Mouse (Mus musculus): ENCODE data around the gene Surf6.

The Surf6 gene

GRCm38 (mm10) chr2:26902467-26903220 lies at the start of gene Surf6:
Surf6 (minus strand) TSS chr2:26902879.
- peak; percentile 98 for DNase-seq (ENCODE audit: low read depth)

DNA sequence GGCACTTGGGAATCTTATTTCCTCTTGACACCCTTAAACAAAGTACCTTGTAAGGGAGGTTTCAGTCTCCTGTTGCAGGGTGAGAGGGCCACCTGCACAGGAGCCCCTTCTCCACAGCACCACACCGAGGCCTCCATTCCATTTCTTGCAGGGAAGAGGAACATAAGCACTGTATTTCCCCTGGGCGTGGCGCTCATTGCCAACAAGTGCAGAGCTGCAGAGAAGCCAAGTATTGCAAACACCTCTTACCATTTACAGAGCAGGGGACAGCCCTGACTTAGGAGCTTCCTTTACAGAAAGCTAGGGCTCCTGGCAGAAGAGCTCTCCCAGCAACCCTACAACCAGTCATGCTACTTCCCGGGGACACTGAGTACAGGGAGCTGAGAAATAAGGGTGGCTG lies 49.5 kb upstream of the Surf6 start:
- no peak for DNase-seq (ENCODE audit: low read depth)

GRCm38 (mm10) chr2:26951346-26951905 lies 48.7 kb upstream of the Surf6 start:
- DNase-seq (ENCODE audit: low read depth) = no peak

GRCm38 (mm10) chr2:26950411-26950810 lies 47.7 kb upstream of the Surf6 start:
- no peak for DNase-seq (ENCODE audit: low read depth)

GRCm38 (mm10) chr2:26943253-26943652 lies 40.6 kb upstream of the Surf6 start:
- no peak for DNase-seq (ENCODE audit: low read depth)

GRCm38 (mm10) chr2:26941539-26941938 lies 38.9 kb upstream of the Surf6 start:
- peak; percentile 91 for DNase-seq (ENCODE audit: low read depth)

DNA sequence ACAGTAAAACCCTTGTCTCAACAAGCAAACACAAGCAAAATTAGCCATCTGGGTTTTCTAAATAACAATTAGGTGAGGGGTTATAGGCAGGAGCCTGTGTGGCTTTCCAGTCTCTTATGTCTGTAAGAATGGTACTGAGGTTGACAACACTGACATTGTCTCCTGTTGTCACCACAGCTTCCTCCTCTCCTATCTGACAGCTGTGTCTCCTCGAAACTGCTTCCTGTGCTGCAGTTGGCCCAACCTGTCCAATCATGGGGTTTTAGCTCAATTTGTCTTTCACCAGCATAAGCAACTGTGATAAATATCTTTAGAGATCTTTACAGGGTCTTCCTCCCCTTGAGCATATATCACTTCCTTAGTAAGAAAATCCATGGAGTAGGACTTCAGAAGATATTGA lies 33.7 kb upstream of the Surf6 start:
- peak; percentile 73 for DNase-seq (ENCODE audit: low read depth)

GRCm38 (mm10) chr2:26935286-26935685 lies 32.6 kb upstream of the Surf6 start:
- peak; percentile 68 for DNase-seq (ENCODE audit: low read depth)

GRCm38 (mm10) chr2:26933304-26934055 lies 30.8 kb upstream of the Surf6 start, which contains the start of the genes Surf4 and Stkld1:
Surf4 (minus strand) TSS chr2:26933928.
Stkld1 (plus strand) TSS chr2:26934047.
- DNase-seq (ENCODE audit: low read depth) = peak; percentile 98

GRCm38 (mm10) chr2:26932473-26933303 lies 30.0 kb upstream of the Surf6 start:
- DNase-seq (ENCODE audit: low read depth) = no peak

- DNase-seq (ENCODE audit: low read depth) = peak; percentile 90
These were observed 27.7 kb upstream of the Surf6 start for GRCm38 (mm10) chr2:26930390-26930789.

DNA sequence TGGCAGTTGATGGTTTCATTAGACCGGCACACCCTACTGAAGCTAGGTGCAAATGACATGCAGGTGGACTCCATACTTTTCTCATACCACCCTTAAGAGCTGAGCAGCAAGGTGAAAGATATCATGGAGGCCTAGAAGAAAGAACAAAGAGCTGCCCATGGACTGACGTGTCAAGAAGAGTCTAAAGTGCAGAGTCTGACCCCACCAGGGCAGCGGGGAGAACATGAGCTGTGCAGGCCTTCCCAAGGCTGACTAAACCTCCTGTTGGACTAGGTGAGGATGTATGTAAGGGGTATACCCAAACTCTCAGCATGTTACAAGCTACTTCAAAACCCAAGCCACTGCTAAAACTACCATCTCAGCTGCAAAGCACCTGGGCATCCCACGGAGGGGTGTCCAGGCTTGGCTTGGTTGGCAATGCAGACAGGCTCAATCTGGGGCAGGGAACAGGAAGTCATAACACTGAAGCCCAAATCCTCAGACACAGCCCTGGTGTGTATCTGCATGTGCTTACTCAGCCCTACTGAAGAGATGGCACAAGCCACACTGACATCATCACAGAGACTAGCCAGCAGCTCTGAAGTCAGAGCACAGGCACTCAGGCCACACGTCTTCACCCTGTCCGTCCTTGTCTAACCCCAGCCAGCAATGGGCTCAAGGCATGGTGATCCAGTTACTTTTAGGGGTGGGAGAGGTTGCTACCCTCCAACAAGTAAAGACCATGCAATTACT lies 25.2 kb upstream of the Surf6 start:
- no peak for DNase-seq (ENCODE audit: low read depth)

GRCm38 (mm10) chr2:26921784-26922183 lies 19.1 kb upstream of the Surf6 start:
- DNase-seq (ENCODE audit: low read depth) = no peak

GRCm38 (mm10) chr2:26920190-26920855 lies 17.6 kb upstream of the Surf6 start:
- no peak for DNase-seq (ENCODE audit: low read depth)

GRCm38 (mm10) chr2:26919684-26920083 lies 17.0 kb upstream of the Surf6 start:
- DNase-seq (ENCODE audit: low read depth) = no peak

DNA sequence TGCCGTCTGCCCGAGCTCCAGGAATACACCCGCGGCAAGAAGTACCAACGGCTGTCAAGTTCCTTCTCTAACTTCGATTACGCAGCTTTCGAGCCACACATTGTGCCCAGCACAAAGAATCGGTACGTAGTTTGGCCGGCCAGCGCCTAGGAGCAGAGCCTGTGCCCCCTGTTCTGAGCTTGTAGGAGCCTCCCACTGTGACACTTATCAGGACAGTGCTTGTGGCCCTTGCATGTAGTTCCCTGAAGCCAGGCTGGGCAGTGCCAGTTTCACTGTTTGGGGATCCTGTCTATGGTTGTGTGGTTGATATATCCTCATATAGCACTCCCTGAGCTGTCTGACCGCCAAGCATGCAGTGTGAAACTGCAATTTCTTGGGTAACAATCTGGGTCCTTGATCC lies 14.1 kb upstream of the Surf6 start:
- DNase-seq (ENCODE audit: low read depth) = no peak

DNA sequence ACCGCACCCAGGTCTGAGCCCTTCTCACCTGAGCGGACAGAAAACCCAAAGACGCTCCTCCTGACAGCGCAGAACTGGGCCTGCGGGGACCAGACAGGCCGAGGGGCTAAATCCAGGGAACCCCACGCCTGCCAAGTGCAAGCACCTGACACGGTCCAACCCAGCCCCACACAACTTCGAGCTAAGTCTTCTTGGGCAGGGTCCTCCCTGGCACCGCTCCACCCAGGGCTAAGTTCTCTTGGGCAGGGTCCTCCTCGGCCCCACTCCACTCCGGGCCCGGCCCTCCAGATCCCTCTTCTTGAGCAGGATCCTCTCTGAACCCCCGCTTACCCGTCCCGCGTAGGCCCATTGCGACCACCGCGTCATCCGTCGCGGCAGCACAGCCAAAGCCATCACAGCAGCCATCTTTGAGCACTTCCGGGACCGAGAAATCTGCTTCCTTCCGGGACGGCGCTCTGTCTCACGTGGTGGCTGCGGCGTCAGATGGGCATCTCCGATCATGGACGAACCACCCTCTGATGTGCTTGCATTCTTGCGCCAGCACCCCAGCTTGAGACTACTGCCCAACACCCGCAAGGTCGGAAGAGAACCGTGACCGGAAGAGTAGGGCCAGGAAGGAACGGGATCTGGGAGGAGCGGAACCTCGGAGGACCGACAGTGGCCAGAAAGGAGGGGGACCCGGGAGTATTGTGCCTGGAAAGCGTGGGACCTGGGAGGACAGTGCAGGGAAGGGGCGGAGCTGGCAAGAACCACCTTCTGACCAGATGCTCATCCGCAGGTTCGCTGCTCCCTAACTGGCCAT lies 13.4 kb upstream of the Surf6 start, which contains the start of the genes Surf2 and Surf1:
Surf2 (plus strand) TSS at position 441 of the 802 bp plus-strand sequence.
Surf1 (minus strand) TSS at position 604 of the 802 bp plus-strand sequence.
- DNase-seq (ENCODE audit: low read depth) = peak; percentile 83

GRCm38 (mm10) chr2:26914148-26914941 lies 11.7 kb upstream of the Surf6 start:
- no peak for DNase-seq (ENCODE audit: low read depth)
